Mouse (Mus musculus) neural tube, embryonic 13.5 days (tissue): ENCODE data around the gene Npw. TPM values are rescaled to one million over a fixed set of nuclear protein-coding genes. Genes with fewer than 3 reads are reported as not detected.
A peak's percentile ranks its signal among the peaks of the same experiment; 100 is the strongest.

Experiments
- ATAC-seq: fragments of 200-750 bp; cut with Nextera tagmentation; 2 replicates; pipeline ENCODE4 v1.8.0; 2017; ENCODE audit warnings: low read depth, mild to moderate bottlenecking, moderate TSS enrichment, moderate library complexity
- H3K27ac ChIP-seq: fragments of 300-500 bp; sonication (generic); replicated peaks from 2 replicates; pipeline ENCODE4 v1.5.1; 2015; ENCODE audit warnings: moderate library complexity, mild to moderate bottlenecking, inconsistent platforms
- H3K27me3 ChIP-seq: fragments of 300-500 bp; sonication (generic); 2 replicates; pipeline ENCODE4 v1.6.1; 2015; ENCODE audit warnings: mild to moderate bottlenecking, inconsistent platforms
- H3K36me3 ChIP-seq: fragments of 300-500 bp; sonication (generic); 2 replicates; pipeline ENCODE4 v1.6.1; 2015; ENCODE audit warnings: mild to moderate bottlenecking, inconsistent platforms
- H3K4me1 ChIP-seq: fragments of 300-500 bp; sonication (generic); replicated peaks from 2 replicates; pipeline ENCODE4 v1.6.1; 2015; ENCODE audit warnings: inconsistent platforms
- H3K4me2 ChIP-seq: fragments of 300-500 bp; sonication (generic); 2 replicates; pipeline ENCODE4 v1.6.1; 2015; ENCODE audit warnings: inconsistent platforms, mild to moderate bottlenecking, moderate library complexity
- H3K4me3 ChIP-seq: fragments of 300-500 bp; sonication (generic); 2 replicates; pipeline ENCODE4 v1.5.1; 2015; ENCODE audit warnings: mild to moderate bottlenecking, inconsistent platforms
- H3K9ac ChIP-seq: fragments of 300-500 bp; sonication (generic); 2 replicates; pipeline ENCODE4 v1.6.1; 2015; ENCODE audit warnings: moderate library complexity, mild to moderate bottlenecking, inconsistent platforms
- H3K9me3 ChIP-seq: fragments of 300-500 bp; sonication (generic); 2 replicates; pipeline ENCODE4 v1.6.1; 2016; ENCODE audit warnings: inconsistent platforms
- WGBS: fragments of 180-500 bp; shearing (Covaris S2); methylation state at CpG from one replicate; pipeline ENCODE4 v1.1.7; 2015; 5-methylcytosine and 5-hydroxymethylcytosine counted together
- polyA plus RNA-seq: library from polyadenylated mRNA; unstranded; fragments of >200 nt; fragmentation: Nextera tagmentation; extraction: Ambion mirVana; gene quantifications from 2 replicates; pipeline ENCODE4 v1.2.1, GENCODE M21; 2015

The Npw gene
- polyA plus RNA-seq, 1 experiment from 2014 or later = not detected

DNA sequence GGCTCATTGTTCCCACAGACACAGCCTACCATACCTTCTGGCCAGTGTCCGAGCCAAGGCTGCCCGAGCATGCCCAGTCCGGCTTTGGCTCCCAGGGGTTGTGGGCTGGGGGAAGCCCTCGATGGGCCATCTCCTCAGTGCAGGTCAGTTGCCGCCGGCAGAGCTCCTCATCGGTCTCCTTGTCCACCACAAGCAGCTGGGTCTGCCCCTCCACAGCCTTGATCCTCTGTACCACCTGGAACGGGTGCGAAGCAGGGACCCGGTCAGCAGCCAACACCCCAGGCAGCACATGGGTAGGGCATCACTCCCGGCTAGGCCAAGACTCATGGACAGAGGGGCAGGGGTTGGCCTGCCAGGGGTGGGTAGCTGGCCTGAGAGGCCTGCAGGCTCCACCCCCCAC lies 10.8 kb downstream of the Npw start:
- Histone ChIP-seq H3K4me3 (peak overlapping the region; percentile 13; the same call in 1 of the 2 replicates), H3K9me3 (no peaks in the 10 kb centered on the region), H3K27ac (peak overlapping the region; percentile 28; the same call in 1 of the 2 replicates), H3K4me2 (peak overlapping the region; percentile 13; the same call in 1 of the 2 replicates), H3K4me1 (peaks cover 38% of the 10 kb centered on the region), H3K9ac (peak overlapping the region; percentile 18; the same call in 1 of the 2 replicates), H3K36me3 (no peaks in the 10 kb centered on the region), H3K27me3 (peaks cover 28% of the 10 kb centered on the region)
- ATAC-seq = no peak
- WGBS = 80% methylated on average over 11 of the region's 11 CpGs

DNA sequence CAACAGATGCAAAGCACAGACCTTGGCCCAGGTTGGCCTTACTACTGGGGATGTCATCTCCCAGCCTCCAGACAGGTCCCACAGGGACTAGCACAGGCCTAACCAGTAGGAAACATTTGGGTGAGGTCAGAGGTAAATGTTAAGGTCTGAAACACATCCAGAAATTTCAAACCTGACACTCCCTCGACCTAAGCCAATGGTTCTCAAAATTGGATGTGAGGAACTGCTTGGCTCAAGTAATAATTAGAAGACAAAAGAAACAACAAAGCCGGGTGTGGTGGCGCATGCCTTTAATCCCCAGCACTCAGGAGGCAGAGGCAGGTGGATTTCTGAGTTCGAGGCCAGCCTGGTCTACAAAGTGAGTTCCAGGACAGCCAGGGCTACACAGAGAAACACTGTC lies 11.9 kb downstream of the Npw start:
- WGBS = 85% methylated on average over 4 of the region's 4 CpGs
- 0 out of 2 replicates have a peak overlapping the region, but pooled peaks have one; percentile 23 for H3K27ac ChIP-seq
- no peak for ATAC-seq

DNA sequence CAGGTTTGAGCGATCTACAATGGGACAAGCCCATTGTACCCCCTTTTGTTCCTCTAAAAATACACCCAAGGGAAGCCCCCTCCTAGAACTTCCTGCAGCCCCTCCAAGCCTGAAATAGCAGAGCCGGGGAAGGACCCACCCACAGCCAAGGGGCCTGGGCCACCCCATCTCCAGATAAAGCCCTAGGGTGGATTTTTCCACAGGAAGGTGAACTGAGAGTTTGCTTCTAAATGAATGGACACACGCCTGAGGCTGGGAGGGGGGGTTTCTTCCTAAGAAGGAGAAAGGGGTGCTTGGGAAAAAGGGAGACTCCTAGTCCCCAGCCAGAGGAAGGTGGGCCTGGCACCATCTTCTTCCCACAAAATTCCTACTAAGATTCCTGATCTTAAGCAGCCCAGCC lies 12.3 kb downstream of the Npw start:
- Histone ChIP-seq H3K36me3 (peaks cover 2% of the 10 kb centered on the region; the same call in 1 of the 2 replicates), H3K9ac (no peak overlapping the region), H3K27ac (0 out of 2 replicates have a peak overlapping the region, but pooled peaks have one; percentile 23), H3K4me2 (no peak overlapping the region), H3K27me3 (peaks cover 21% of the 10 kb centered on the region), H3K4me3 (no peak overlapping the region), H3K9me3 (no peaks in the 10 kb centered on the region), H3K4me1 (peaks cover 38% of the 10 kb centered on the region)
- ATAC-seq = no peak
- WGBS = 78% methylated on average over 3 of the region's 3 CpGs

More for the DNA sequence above, 11.9 kb downstream of the Npw start:
- H3K4me1 ChIP-seq = peaks cover 38% of the 10 kb centered on the region
- H3K9ac ChIP-seq = no peak overlapping the region
- peaks cover 26% of the 10 kb centered on the region for H3K27me3 ChIP-seq
- H3K4me2 ChIP-seq = no peak overlapping the region
- no peaks in the 10 kb centered on the region for H3K9me3 ChIP-seq
- H3K36me3 ChIP-seq = no peaks in the 10 kb centered on the region
- H3K4me3 ChIP-seq = no peak overlapping the region

DNA sequence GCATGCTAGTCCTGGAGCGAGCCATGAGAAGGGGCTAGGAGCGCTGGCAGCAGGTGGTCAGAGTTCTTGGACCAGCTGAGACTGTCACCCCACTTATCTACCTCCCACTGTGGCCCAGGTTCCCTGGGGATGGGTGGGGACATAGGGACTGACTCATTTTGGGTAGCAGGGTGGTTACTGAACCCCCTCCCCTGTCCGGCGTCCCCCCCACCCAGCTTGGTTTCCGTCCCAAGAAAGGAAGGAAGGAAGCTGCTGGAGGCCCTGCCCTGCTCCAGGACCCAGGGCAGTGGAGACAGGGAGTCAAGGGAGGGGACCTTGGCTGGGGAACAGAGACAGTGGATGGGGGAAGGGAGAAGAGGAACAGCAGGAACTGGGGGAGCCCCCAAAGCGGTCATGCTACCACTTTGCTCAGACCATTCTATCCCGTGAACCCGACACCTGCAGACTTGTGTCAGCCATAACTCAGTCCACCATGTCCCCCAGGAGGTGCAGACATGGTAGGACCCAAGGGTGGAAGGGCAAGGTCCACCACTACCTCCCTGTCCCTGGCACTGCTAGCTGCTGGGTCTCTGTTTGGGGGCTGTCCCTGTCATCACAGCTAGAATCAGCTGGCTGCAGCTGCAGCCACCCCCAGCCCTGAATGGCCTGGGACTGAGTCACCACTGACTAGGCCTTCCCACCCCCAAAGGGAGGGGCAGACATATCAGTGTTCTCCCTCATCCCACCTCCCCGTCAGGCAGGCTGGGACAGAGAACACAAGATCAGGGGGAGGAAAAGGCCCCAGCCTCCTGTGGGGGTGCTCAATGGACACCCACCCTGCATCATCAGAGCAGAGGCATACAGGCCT lies 13.2 kb downstream of the Npw start:
- H3K36me3 ChIP-seq = peaks cover 10% of the 10 kb centered on the region
- H3K27me3 ChIP-seq = peaks cover 15% of the 10 kb centered on the region
- H3K4me3 ChIP-seq = no peak overlapping the region
- no peaks in the 10 kb centered on the region for H3K9me3 ChIP-seq
- 0 out of 2 replicates have a peak overlapping the region, but pooled peaks have one; percentile 4 for H3K4me2 ChIP-seq
- H3K9ac ChIP-seq = no peak overlapping the region
- ATAC-seq = no peak
- peaks cover 38% of the 10 kb centered on the region for H3K4me1 ChIP-seq
- peak overlapping the region; percentile 74 for H3K27ac ChIP-seq
- WGBS = 77% methylated on average over 9 of the region's 9 CpGs

DNA sequence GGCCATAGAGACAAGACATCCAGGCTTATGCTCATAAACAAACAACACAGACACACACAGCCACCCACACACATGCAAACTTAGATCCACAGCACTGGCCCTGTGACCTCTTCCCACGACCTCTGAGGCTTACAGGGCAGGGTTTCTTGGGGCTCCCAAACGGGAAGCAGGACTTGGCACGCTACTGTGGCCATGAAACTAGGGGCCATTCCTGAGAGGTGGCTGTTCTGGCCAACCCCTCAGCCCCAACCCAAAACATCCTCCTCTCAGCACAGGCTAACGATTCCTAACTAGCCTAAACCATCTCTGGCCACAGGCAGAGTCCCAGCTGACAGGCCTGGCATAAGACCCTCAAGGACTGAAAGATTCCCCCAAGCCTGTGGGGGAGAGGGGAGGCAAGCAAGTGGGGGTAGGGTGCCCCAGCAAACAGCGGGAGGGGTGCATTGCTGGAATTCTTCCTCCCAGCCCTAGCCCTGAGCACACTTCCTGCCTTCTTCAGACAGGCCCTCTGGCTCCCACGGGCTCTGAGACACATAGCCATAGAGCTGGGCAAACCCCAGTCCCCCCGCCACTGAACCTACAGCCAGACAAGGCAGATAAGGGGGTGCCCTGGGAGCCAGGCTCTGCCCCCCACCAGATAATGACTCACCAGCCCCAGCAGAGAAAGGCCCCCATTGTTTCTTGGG lies 14.1 kb downstream of the Npw start:
- 48% methylated on average over 7 of the region's 7 CpGs for WGBS
- peaks cover 13% of the 10 kb centered on the region for H3K36me3 ChIP-seq
- peaks cover 40% of the 10 kb centered on the region for H3K4me1 ChIP-seq
- H3K9ac ChIP-seq = 0 out of 2 replicates have a peak overlapping the region, but pooled peaks have one; percentile 4
- ATAC-seq = no peak
- H3K27ac ChIP-seq = peak overlapping the region; percentile 74
- H3K4me3 ChIP-seq = no peak overlapping the region
- no peaks in the 10 kb centered on the region for H3K9me3 ChIP-seq
- 0 out of 2 replicates have a peak overlapping the region, but pooled peaks have one; percentile 4 for H3K4me2 ChIP-seq
- peaks cover 11% of the 10 kb centered on the region for H3K27me3 ChIP-seq

- ATAC-seq = no peak
- Histone ChIP-seq H3K4me2 (no peak overlapping the region), H3K4me1 (peaks cover 32% of the 10 kb centered on the region), H3K9me3 (no peaks in the 10 kb centered on the region), H3K27ac (no peak overlapping the region), H3K4me3 (no peak overlapping the region), H3K36me3 (peaks cover 17% of the 10 kb centered on the region), H3K9ac (no peak overlapping the region), H3K27me3 (no peaks in the 10 kb centered on the region)
- 73% methylated on average over 6 of the region's 6 CpGs for WGBS
Measured at GRCm38 (mm10) chr17:24642791-24643343, 15.4 kb downstream of the Npw start.

- Histone ChIP-seq H3K9me3 (no peaks in the 10 kb centered on the region), H3K4me2 (no peak overlapping the region), H3K27ac (no peak overlapping the region), H3K4me1 (peaks cover 32% of the 10 kb centered on the region), H3K9ac (no peak overlapping the region), H3K27me3 (no peaks in the 10 kb centered on the region), H3K36me3 (peaks cover 17% of the 10 kb centered on the region), H3K4me3 (no peak overlapping the region)
- no peak for ATAC-seq
- 92% methylated on average over 14 of the region's 14 CpGs for WGBS
Measured at GRCm38 (mm10) chr17:24641944-24642343, 16.3 kb downstream of the Npw start.

GRCm38 (mm10) chr17:24640581-24640980 lies 17.7 kb downstream of the Npw start:
- peaks cover 32% of the 10 kb centered on the region for H3K4me1 ChIP-seq
- H3K9me3 ChIP-seq = no peaks in the 10 kb centered on the region
- no peak overlapping the region for H3K9ac ChIP-seq
- no peaks in the 10 kb centered on the region for H3K27me3 ChIP-seq
- no peak overlapping the region for H3K27ac ChIP-seq
- H3K4me2 ChIP-seq = no peak overlapping the region
- H3K36me3 ChIP-seq = peaks cover 17% of the 10 kb centered on the region
- H3K4me3 ChIP-seq = no peak overlapping the region
- no peak for ATAC-seq
- 96% methylated on average over 15 of the region's 15 CpGs for WGBS

- Histone ChIP-seq H3K27me3 (no peaks in the 10 kb centered on the region), H3K9me3 (no peaks in the 10 kb centered on the region), H3K9ac (no peak overlapping the region), H3K4me1 (peaks cover 31% of the 10 kb centered on the region), H3K27ac (peak overlapping the region; percentile 67; the same call in 1 of the 2 replicates), H3K36me3 (peaks cover 17% of the 10 kb centered on the region), H3K4me2 (no peak overlapping the region), H3K4me3 (no peak overlapping the region)
- no peak for ATAC-seq
- 88% methylated on average over 7 of the region's 7 CpGs for WGBS
Measured at GRCm38 (mm10) chr17:24640119-24640518, 18.1 kb downstream of the Npw start.

GRCm38 (mm10) chr17:24639571-24639988 lies 18.7 kb downstream of the Npw start:
- no peak for ATAC-seq
- Histone ChIP-seq H3K4me3 (no peak overlapping the region), H3K27ac (peak overlapping the region; percentile 67), H3K4me2 (no peak overlapping the region), H3K27me3 (no peaks in the 10 kb centered on the region), H3K9me3 (no peaks in the 10 kb centered on the region), H3K36me3 (peaks cover 17% of the 10 kb centered on the region), H3K4me1 (peaks cover 25% of the 10 kb centered on the region), H3K9ac (peak overlapping the region; percentile 50; the same call in 1 of the 2 replicates)
- 55% methylated on average over 5 of the region's 5 CpGs for WGBS

DNA sequence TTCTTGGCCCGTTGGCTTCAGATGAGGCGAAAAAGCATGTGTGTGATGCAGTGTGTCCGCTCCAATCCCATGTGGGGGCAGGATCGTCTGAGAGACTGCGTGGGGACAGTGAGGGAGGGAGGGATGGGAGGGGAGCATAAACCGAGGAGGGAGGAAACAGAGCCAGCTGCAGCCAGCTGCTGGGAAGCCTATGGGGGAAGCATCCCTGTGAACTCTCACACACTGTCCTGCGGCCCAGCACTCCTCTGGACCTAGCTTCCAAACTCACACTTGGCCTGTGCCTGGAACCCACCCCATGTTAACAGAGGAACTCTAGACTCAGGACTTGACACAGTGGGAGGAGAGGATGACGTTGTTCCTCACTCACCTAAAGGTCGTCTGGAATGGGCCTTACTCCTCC lies 19.4 kb downstream of the Npw start:
- Histone ChIP-seq H3K36me3 (peaks cover 17% of the 10 kb centered on the region), H3K4me1 (peaks cover 19% of the 10 kb centered on the region), H3K4me3 (no peak overlapping the region), H3K4me2 (no peak overlapping the region), H3K27me3 (no peaks in the 10 kb centered on the region), H3K27ac (peak overlapping the region; percentile 67; the same call in 1 of the 2 replicates), H3K9ac (peak overlapping the region; percentile 50; the same call in 1 of the 2 replicates), H3K9me3 (no peaks in the 10 kb centered on the region)
- WGBS = 72% methylated on average over 9 of the region's 9 CpGs
- no peak for ATAC-seq

DNA sequence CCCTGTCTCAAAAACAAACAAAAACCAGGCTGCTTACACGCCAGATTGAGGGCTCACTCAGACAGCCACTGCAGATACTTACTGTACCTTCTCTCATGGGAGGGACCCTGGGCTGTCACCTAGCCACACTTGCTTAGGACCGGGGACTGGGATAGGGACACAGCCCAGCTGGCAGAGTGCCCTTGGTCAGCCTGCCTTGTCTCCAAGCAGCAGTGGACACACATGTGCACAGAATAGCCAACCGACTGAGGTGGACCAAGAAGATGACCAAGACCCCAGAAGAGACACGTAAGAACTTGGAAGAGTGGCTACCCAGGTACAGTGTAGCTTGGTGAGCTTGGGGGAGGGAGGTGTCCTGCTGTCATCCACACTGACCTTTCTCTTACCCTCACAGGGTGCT lies 20.0 kb downstream of the Npw start:
- Histone ChIP-seq H3K4me2 (no peak overlapping the region), H3K27ac (no peak overlapping the region), H3K9me3 (no peaks in the 10 kb centered on the region), H3K27me3 (no peaks in the 10 kb centered on the region), H3K36me3 (peaks cover 17% of the 10 kb centered on the region), H3K9ac (no peak overlapping the region), H3K4me3 (no peak overlapping the region), H3K4me1 (peaks cover 23% of the 10 kb centered on the region)
- ATAC-seq = no peak
- 95% methylated on average over 4 of the region's 4 CpGs for WGBS
